Mouse (Mus musculus): Measurements from ENCODE around the gene Igsf3. TPM values are rescaled to one million over a fixed set of nuclear protein-coding genes. Genes with fewer than 3 reads are reported as not detected.

The Igsf3 gene
- polyA plus RNA-seq, 1 experiment from 2014 or later = 19.3 TPM

DNA sequence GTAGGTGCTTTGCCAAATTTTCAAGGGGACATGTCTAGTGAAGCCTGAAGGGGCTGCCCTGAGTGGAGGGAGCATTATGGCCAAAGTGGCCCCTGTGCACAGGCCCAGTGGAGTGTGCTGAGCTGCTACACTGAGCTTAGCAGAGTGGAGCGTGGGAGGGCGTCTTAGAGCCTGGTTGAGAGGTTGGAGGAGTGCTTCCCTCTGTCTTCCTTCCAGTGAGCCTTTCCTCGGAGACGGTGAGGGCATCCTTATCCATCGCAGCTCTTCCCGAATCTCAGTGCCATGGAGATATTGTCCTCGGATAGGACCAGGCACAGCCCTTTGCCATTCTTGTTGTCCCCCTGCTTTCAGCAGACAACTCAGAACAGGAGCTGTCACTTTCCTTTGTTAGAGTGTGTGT is 84.2 kb downstream of the Igsf3 start:
- Histone ChIP-seq H3K4me2 (ENCODE audit: low read depth, low read length, severe bottlenecking) (no peak overlapping the region), H3K27ac (ENCODE audit: low read depth, low read length) (no peak overlapping the region), H3K4me3 (ENCODE audit: low read depth, low read length) (no peak overlapping the region), H3K36me3 (ENCODE audit: control insufficient read depth, insufficient read depth, low read length) (no peaks in the 10 kb centered on the region; the same call in none of the 2 replicates), H3K9ac (ENCODE audit: low read length) (no peak overlapping the region), H3K27me3 (ENCODE audit: control insufficient read depth, insufficient read depth, low read length) (no peaks in the 10 kb centered on the region), H3K9me3 (ENCODE audit: control insufficient read depth, low read length) (peaks cover 3% of the 10 kb centered on the region; the same call in 1 of the 2 replicates), H3K4me1 (replicated peaks; ENCODE audit: control insufficient read depth, insufficient read depth, low read length) (peaks cover 10% of the 10 kb centered on the region; the same call in 1 of the 2 replicates)
- DNase-seq (ENCODE audit: low spot score) (no peak), ATAC-seq (replicated peaks; ENCODE audit: low FRiP score) (no peak)
- 47% methylated on average over 7 of the region's 7 CpGs for WGBS

DNA sequence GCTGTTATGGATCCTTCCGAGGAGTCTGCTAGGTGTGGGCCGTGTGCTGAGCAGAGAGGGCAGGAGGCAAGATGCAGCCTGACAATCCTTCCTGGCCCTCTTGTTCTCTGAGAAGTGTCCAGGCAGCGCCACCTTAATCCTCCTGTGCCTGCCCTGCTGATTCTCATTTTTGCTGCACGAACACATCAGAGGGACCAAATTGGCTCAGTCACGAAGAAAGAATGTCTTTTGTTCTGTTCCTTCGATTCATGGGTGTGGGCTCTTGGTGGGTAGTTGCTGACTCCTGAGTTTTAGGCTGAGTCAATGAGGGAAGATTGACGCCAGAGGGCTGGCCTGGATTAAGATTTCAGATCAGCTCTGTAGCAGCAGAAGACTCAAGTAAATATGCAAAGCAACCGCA is 84.9 kb downstream of the Igsf3 start:
- Histone ChIP-seq H3K4me2 (ENCODE audit: low read depth, low read length, severe bottlenecking) (peak overlapping the region; percentile 8; the same call in 1 of the 2 replicates), H3K27ac (ENCODE audit: low read depth, low read length) (peak overlapping the region; percentile 14; the same call in 1 of the 2 replicates), H3K4me3 (ENCODE audit: low read depth, low read length) (no peak overlapping the region), H3K36me3 (ENCODE audit: control insufficient read depth, insufficient read depth, low read length) (no peaks in the 10 kb centered on the region; the same call in none of the 2 replicates), H3K27me3 (ENCODE audit: control insufficient read depth, insufficient read depth, low read length) (no peaks in the 10 kb centered on the region), H3K9me3 (ENCODE audit: control insufficient read depth, low read length) (peaks cover 3% of the 10 kb centered on the region; the same call in 1 of the 2 replicates), H3K9ac (ENCODE audit: low read length) (peak overlapping the region; percentile 33), H3K4me1 (replicated peaks; ENCODE audit: control insufficient read depth, insufficient read depth, low read length) (peaks cover 10% of the 10 kb centered on the region; the same call in 1 of the 2 replicates)
- peak; percentile 55 for ATAC-seq (replicated peaks; ENCODE audit: low FRiP score)
- peak; percentile 56 for DNase-seq (ENCODE audit: low spot score)
- WGBS = 9% methylated on average over 8 of the region's 8 CpGs

DNA sequence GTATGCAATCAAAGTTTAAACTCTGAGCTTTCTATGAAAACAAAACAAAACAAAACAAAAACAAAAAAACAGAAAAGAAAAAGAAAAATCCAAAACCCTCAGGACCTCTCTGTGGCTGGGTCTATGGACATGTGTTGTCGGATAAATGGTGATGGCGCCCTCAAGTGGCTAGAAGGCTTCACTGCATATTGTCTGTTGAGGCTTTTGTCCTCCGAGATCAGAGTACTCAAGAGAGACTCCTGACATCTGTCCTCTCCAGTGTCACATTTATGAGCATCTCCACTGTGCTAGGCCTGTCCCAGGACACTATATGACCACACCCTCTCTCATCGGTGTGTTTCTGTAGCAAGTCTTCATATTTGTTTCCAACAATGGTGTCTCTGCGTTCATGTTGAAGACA is 85.4 kb downstream of the Igsf3 start:
- H3K36me3 ChIP-seq (ENCODE audit: control insufficient read depth, insufficient read depth, low read length) = no peaks in the 10 kb centered on the region; the same call in none of the 2 replicates
- DNase-seq (ENCODE audit: low spot score) (peak; percentile 88), ATAC-seq (replicated peaks; ENCODE audit: low FRiP score) (peak; percentile 54)
- H3K4me3 ChIP-seq (ENCODE audit: low read depth, low read length) = no peak overlapping the region
- no peaks in the 10 kb centered on the region for H3K27me3 ChIP-seq (ENCODE audit: control insufficient read depth, insufficient read depth, low read length)
- H3K4me1 ChIP-seq (replicated peaks; ENCODE audit: control insufficient read depth, insufficient read depth, low read length) = peaks cover 10% of the 10 kb centered on the region; the same call in 1 of the 2 replicates
- H3K4me2 ChIP-seq (ENCODE audit: low read depth, low read length, severe bottlenecking) = no peak overlapping the region
- 26% methylated on average over 5 of the region's 5 CpGs for WGBS
- peaks cover 3% of the 10 kb centered on the region; the same call in 1 of the 2 replicates for H3K9me3 ChIP-seq (ENCODE audit: control insufficient read depth, low read length)
- H3K9ac ChIP-seq (ENCODE audit: low read length) = no peak overlapping the region
- H3K27ac ChIP-seq (ENCODE audit: low read depth, low read length) = no peak overlapping the region

DNA sequence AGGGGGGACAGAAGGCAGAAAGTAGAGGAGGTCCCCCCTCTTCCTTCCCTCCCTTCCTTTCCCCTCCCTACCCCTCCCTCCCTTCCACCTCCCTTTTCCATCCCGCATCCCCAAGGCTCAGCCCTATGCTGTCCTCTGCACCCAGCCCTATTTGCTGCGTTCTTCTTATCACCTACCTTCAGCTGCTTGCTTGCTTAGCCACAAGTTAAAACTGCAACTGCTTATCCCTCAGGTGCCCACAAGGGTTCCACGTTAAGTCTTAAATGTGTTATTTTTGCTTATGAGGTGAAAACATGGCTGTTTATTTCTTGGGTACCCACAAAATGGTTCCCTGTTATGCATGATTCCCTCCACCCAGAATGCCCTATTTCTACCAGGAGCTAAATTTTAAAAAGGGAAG is 86.6 kb downstream of the Igsf3 start:
- ATAC-seq (replicated peaks; ENCODE audit: low FRiP score) (no peak), DNase-seq (ENCODE audit: low spot score) (no peak)
- Histone ChIP-seq H3K9ac (ENCODE audit: low read length) (no peak overlapping the region), H3K4me3 (ENCODE audit: low read depth, low read length) (no peak overlapping the region), H3K9me3 (ENCODE audit: control insufficient read depth, low read length) (peaks cover 3% of the 10 kb centered on the region; the same call in 1 of the 2 replicates), H3K4me2 (ENCODE audit: low read depth, low read length, severe bottlenecking) (no peak overlapping the region), H3K4me1 (replicated peaks; ENCODE audit: control insufficient read depth, insufficient read depth, low read length) (peaks cover 10% of the 10 kb centered on the region; the same call in 1 of the 2 replicates), H3K27ac (ENCODE audit: low read depth, low read length) (no peak overlapping the region), H3K36me3 (ENCODE audit: control insufficient read depth, insufficient read depth, low read length) (no peaks in the 10 kb centered on the region; the same call in none of the 2 replicates), H3K27me3 (ENCODE audit: control insufficient read depth, insufficient read depth, low read length) (no peaks in the 10 kb centered on the region)
- 88% methylated on average over 3 of the region's 3 CpGs for WGBS

DNA sequence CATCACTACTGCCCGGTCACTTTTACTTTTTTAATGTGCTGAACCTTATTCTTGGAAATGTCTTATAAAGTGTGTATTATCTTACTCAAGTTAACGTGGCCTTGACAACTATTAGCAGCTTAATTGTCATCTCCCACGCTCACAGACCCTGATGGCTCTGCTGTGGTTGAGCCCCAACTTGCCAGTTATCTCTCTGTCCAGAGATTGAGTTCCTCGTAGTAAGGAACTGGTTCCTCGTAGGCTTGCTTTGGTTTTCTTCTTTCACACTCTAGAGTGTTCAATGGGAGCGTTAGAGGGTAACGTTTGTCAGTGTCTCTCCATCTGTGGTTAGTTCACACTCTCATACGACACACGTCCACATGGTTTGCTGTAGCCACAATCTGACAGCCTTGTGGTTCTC is 92.8 kb downstream of the Igsf3 start:
- no peaks in the 10 kb centered on the region for H3K9me3 ChIP-seq (ENCODE audit: control insufficient read depth, low read length)
- no peaks in the 10 kb centered on the region for H3K27me3 ChIP-seq (ENCODE audit: control insufficient read depth, insufficient read depth, low read length)
- H3K4me2 ChIP-seq (ENCODE audit: low read depth, low read length, severe bottlenecking) = no peak overlapping the region
- DNase-seq (ENCODE audit: low spot score) (no peak), ATAC-seq (replicated peaks; ENCODE audit: low FRiP score) (no peak)
- H3K4me1 ChIP-seq (replicated peaks; ENCODE audit: control insufficient read depth, insufficient read depth, low read length) = no peaks in the 10 kb centered on the region
- 90% methylated on average over 9 of the region's 9 CpGs for WGBS
- no peaks in the 10 kb centered on the region for H3K36me3 ChIP-seq (ENCODE audit: control insufficient read depth, insufficient read depth, low read length)
- H3K4me3 ChIP-seq (ENCODE audit: low read depth, low read length) = no peak overlapping the region
- H3K27ac ChIP-seq (ENCODE audit: low read depth, low read length) = no peak overlapping the region
- no peak overlapping the region for H3K9ac ChIP-seq (ENCODE audit: low read length)

DNA sequence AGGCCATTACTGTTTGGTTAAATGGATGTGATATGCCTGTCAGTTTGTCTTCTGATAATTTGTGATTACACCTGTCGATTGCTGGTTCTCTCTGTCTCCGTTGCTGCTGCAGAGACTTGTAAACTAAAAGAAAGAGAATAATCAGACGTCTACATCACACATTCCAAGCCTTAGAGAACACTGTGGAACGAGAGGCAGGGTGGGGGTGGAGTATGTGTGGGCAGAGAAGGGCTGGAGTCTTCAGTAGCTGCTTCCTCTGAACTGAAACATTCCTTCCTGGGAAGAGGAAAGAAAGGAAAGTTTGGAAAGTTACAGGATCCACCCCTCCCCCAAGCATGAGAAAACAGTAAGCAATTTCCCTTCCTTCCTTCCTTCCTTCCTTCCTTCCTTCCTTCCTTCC is 95.0 kb downstream of the Igsf3 start:
- Histone ChIP-seq H3K4me2 (ENCODE audit: low read depth, low read length, severe bottlenecking) (no peak overlapping the region), H3K4me3 (ENCODE audit: low read depth, low read length) (no peak overlapping the region)

DNA sequence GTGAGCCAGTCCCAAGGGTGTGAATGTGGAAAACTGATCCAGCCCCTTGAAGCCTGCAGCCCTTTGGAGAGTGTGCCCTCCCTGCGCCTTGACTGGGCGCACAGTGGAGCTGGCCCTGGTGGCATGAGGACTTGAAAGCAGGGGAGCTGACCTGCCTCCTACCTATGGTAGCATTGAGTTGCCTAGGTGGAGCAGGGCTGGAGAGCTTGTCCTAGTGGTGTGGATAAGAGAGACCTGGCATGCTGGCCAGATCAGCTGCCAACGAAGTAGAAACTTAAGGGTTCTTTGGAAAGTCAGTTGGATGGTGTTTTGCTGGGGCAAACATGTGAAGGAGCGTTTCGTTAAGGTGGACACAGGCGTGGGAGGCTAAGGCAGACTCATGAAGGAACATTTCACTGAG is 105.1 kb downstream of the Igsf3 start:
- Histone ChIP-seq H3K4me3 (ENCODE audit: low read depth, low read length) (no peak overlapping the region), H3K36me3 (ENCODE audit: control insufficient read depth, insufficient read depth, low read length) (no peaks in the 10 kb centered on the region), H3K27me3 (ENCODE audit: control insufficient read depth, insufficient read depth, low read length) (no peaks in the 10 kb centered on the region), H3K9ac (ENCODE audit: low read length) (no peak overlapping the region), H3K4me2 (ENCODE audit: low read depth, low read length, severe bottlenecking) (no peak overlapping the region), H3K4me1 (replicated peaks; ENCODE audit: control insufficient read depth, insufficient read depth, low read length) (no peaks in the 10 kb centered on the region; the same call in 1 of the 2 replicates), H3K27ac (ENCODE audit: low read depth, low read length) (no peak overlapping the region), H3K9me3 (ENCODE audit: control insufficient read depth, low read length) (no peaks in the 10 kb centered on the region)
- DNase-seq (ENCODE audit: low spot score) (no peak), ATAC-seq (replicated peaks; ENCODE audit: low FRiP score) (no peak)
- WGBS = 91% methylated on average over 6 of the region's 6 CpGs

More for the DNA sequence above, 95.0 kb downstream of the Igsf3 start:
- Histone ChIP-seq H3K27me3 (ENCODE audit: control insufficient read depth, insufficient read depth, low read length) (no peaks in the 10 kb centered on the region), H3K36me3 (ENCODE audit: control insufficient read depth, insufficient read depth, low read length) (no peaks in the 10 kb centered on the region), H3K9ac (ENCODE audit: low read length) (no peak overlapping the region), H3K9me3 (ENCODE audit: control insufficient read depth, low read length) (no peaks in the 10 kb centered on the region), H3K4me1 (replicated peaks; ENCODE audit: control insufficient read depth, insufficient read depth, low read length) (no peaks in the 10 kb centered on the region), H3K27ac (ENCODE audit: low read depth, low read length) (no peak overlapping the region)
- DNase-seq (ENCODE audit: low spot score) = no peak
- no peak for ATAC-seq (replicated peaks; ENCODE audit: low FRiP score)
- 54% methylated on average over 4 of the region's 4 CpGs for WGBS

DNA sequence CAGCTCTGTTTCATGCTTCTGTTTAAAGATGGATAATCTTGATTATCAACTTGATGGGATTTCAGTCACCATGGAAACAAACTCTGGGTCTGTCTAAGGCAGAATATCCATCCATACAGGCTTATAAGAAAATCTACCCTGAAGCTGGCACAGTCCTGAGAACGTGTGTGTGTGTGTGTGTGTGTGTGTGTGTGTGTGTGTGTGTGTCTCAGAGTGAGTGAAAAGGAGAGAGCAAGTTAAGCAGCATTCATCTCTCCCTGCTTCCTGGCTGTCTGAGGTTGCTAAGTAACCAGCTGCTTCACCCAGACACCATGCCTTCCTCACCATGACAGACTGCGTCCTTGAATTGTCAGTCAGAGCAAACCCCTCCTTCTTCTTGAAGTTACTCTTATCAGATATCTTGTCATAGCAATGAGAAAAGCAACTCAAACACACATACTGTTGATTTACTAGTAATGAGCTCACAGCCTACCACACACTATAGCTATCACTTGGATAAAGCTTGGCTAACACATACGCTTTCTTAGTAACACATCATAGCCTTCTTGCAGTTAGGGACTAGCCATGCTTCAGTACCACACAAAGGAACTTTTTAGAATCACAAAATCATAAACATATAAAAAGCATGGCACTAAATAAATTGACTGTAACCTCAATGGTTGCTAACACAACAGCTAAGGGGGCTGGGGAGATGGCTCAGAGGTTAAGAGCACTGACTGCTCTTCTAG is 106.5 kb downstream of the Igsf3 start:
- Histone ChIP-seq H3K9ac (ENCODE audit: low read length) (no peak overlapping the region), H3K4me1 (replicated peaks; ENCODE audit: control insufficient read depth, insufficient read depth, low read length) (no peaks in the 10 kb centered on the region; the same call in 1 of the 2 replicates), H3K4me3 (ENCODE audit: low read depth, low read length) (no peak overlapping the region), H3K36me3 (ENCODE audit: control insufficient read depth, insufficient read depth, low read length) (no peaks in the 10 kb centered on the region), H3K9me3 (ENCODE audit: control insufficient read depth, low read length) (no peaks in the 10 kb centered on the region), H3K4me2 (ENCODE audit: low read depth, low read length, severe bottlenecking) (no peak overlapping the region), H3K27me3 (ENCODE audit: control insufficient read depth, insufficient read depth, low read length) (no peaks in the 10 kb centered on the region), H3K27ac (ENCODE audit: low read depth, low read length) (no peak overlapping the region)
- DNase-seq (ENCODE audit: low spot score) (no peak), ATAC-seq (replicated peaks; ENCODE audit: low FRiP score) (no peak)
- WGBS = 83% methylated on average over 3 of the region's 3 CpGs

Data from forebrain, embryonic 11.5 days (tissue).